Mouse (Mus musculus) heart, embryonic 10.5 days (tissue): ENCODE results near the gene Drd3. TPM values are rescaled to one million over a fixed set of nuclear protein-coding genes. Genes with fewer than 3 reads are reported as not detected.
A peak's percentile ranks its signal among the peaks of the same experiment; 100 is the strongest.

Experiments used
- DNase-seq: peaks from one replicate; pipeline ENCODE4 v3.0.0-alpha.2; 2017; ENCODE audit warnings: low spot score
- H3K27ac ChIP-seq: fragments of 300-500 bp; sonication (generic); 2 replicates; pipeline ENCODE4 v1.5.1; 2016; ENCODE audit warnings: mild to moderate bottlenecking
- H3K27me3 ChIP-seq: fragments of 300-500 bp; sonication (generic); 2 replicates; pipeline ENCODE4 v1.6.1; 2016; ENCODE audit warnings: mild to moderate bottlenecking; ENCODE audit not compliant: poor library complexity, insufficient read depth, severe bottlenecking
- H3K36me3 ChIP-seq: fragments of 300-500 bp; sonication (generic); 2 replicates; pipeline ENCODE4 v1.6.1; 2016; ENCODE audit warnings: mild to moderate bottlenecking, moderate library complexity
- H3K4me1 ChIP-seq: fragments of 300-500 bp; sonication (generic); 2 replicates; pipeline ENCODE4 v1.6.1; 2016; ENCODE audit warnings: mild to moderate bottlenecking
- H3K4me3 ChIP-seq: fragments of 300-500 bp; sonication (generic); 2 replicates; pipeline ENCODE4 v1.5.1; 2016; ENCODE audit warnings: mild to moderate bottlenecking, moderate library complexity
- H3K9me3 ChIP-seq: fragments of 300-500 bp; sonication (generic); 2 replicates; pipeline ENCODE4 v1.6.1; 2016; ENCODE audit warnings: mild to moderate bottlenecking, moderate library complexity
- WGBS: fragments of 180-500 bp; shearing (Covaris S2); methylation state at CpG from one replicate; pipeline ENCODE4 v1.1.7; 2016; 5-methylcytosine and 5-hydroxymethylcytosine counted together
- polyA plus RNA-seq: library from polyadenylated mRNA; unstranded; fragments of >200 nt; fragmentation: Nextera tagmentation; extraction: Ambion mirVana; gene quantifications from 2 replicates; pipeline ENCODE4 v1.2.1, GENCODE M21; 2016

The Drd3 gene
- not detected in 2 replicates for polyA plus RNA-seq

- Histone ChIP-seq H3K36me3 (no peaks in the 10 kb centered on the region), H3K27me3 (no peaks in the 10 kb centered on the region), H3K9me3 (no peaks in the 10 kb centered on the region), H3K4me3 (no peak within 1 kb of the TSS), H3K27ac (no peak within 1 kb of the TSS), H3K4me1 (peaks cover 10% of the 10 kb centered on the region)
- DNase-seq = no peak
- WGBS = 4% methylated on average over 7 of the region's 7 CpGs
Measured at GRCm38 (mm10) chr16:43753751-43754150, at the start of gene Drd3. TSS of gene Drd3 (plus strand) at chr16:43754026.

DNA sequence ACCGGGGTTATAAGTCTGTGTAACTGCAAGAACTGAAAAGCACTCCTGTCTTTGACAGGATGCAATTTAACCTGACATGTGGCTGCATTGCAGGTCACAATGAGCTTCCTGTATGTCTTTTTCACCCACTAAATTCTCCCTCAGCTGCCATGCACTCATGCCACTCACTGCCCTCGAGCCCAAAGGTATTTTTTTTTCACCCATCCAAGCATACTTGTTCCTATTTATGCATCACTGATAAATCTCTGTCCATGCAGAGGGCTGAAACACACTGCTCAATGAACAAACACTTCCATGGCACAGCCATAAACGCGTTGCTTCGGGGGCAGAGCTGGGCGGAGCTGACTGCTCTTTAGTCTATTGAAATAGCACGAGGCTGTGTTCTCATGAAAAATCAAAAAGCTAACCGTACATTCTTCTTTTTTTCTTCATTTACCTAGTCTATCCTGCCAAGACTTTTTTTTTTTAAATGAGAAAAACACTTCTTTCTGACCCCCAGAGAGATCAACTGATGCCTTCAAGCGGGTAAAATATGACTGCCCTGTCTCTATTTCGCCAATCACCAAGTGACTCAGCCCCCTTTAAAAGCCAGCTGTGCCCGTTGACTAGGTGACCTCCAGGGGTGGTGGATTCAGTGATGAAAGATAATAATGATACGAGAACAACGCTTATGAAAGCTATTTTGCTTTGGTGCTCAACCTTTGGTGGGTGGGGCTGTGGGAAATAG is 45.3 kb upstream of the Drd3 start:
- Histone ChIP-seq H3K36me3 (no peaks in the 10 kb centered on the region), H3K4me3 (no peak overlapping the region), H3K4me1 (peaks cover 19% of the 10 kb centered on the region), H3K27me3 (no peaks in the 10 kb centered on the region), H3K9me3 (no peaks in the 10 kb centered on the region), H3K27ac (0 out of 2 replicates have a peak overlapping the region, but pooled peaks have one; percentile 17)
- DNase-seq = no peak
- 65% methylated on average over 13 of the region's 13 CpGs for WGBS

DNA sequence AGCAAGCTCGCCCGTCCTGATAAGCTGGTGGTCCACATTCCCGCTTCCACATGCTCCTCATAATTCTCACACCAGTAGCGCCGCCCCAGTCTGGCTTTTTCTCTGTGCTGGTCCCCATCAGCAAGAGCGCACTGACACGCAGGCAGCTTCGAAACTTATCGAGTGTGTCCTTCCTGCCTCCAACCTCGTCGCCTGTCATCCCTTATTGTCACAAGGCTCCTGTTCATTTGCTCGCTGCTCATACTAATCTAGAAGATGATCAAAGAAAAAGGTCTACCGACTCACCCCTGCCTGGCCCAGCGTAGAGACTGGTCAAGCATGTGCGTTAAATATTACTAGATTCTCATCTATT is 44.8 kb upstream of the Drd3 start:
- peak overlapping the region; percentile 17; the same call in 1 of the 2 replicates for H3K27ac ChIP-seq
- no peaks in the 10 kb centered on the region for H3K9me3 ChIP-seq
- H3K36me3 ChIP-seq = no peaks in the 10 kb centered on the region
- peaks cover 19% of the 10 kb centered on the region for H3K4me1 ChIP-seq
- no peak for DNase-seq
- H3K27me3 ChIP-seq = no peaks in the 10 kb centered on the region
- no peak overlapping the region for H3K4me3 ChIP-seq
- 48% methylated on average over 15 of the region's 15 CpGs for WGBS

- 50% methylated on average over 9 of the region's 9 CpGs for WGBS
- Histone ChIP-seq H3K36me3 (no peaks in the 10 kb centered on the region), H3K4me3 (no peak overlapping the region)
Measured at GRCm38 (mm10) chr16:43709432-43710133, 44.2 kb upstream of the Drd3 start.

DNA sequence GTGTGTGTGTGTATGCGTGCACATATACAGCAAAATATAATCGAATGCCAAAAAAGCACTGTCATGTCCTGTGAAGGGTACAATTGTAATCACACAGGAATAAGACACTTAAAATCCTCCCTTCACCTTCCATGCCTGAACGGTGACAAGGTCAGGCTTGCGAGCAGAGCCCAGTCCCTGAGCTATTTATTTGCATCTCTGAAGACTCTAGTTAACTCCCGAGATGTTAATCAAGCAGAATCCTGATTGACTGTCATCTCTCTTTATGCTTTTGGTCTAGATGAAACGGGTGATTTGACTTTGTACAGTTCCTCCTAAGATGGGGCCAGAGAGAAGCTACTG is 43.7 kb upstream of the Drd3 start:
- H3K4me1 ChIP-seq = peaks cover 19% of the 10 kb centered on the region
- 63% methylated on average over 6 of the region's 6 CpGs for WGBS
- no peaks in the 10 kb centered on the region for H3K27me3 ChIP-seq
- H3K4me3 ChIP-seq = no peak overlapping the region
- H3K36me3 ChIP-seq = no peaks in the 10 kb centered on the region
- no peak for DNase-seq
- H3K27ac ChIP-seq = no peak overlapping the region
- H3K9me3 ChIP-seq = no peaks in the 10 kb centered on the region

More at GRCm38 (mm10) chr16:43709432-43710133, 44.2 kb upstream of the Drd3 start:
- Histone ChIP-seq H3K4me1 (peaks cover 19% of the 10 kb centered on the region), H3K9me3 (no peaks in the 10 kb centered on the region), H3K27ac (0 out of 2 replicates have a peak overlapping the region, but pooled peaks have one; percentile 17), H3K27me3 (no peaks in the 10 kb centered on the region)
- DNase-seq = no peak

- Histone ChIP-seq H3K9me3 (no peaks in the 10 kb centered on the region), H3K36me3 (no peaks in the 10 kb centered on the region), H3K27me3 (no peaks in the 10 kb centered on the region), H3K27ac (no peak overlapping the region), H3K4me1 (peaks cover 19% of the 10 kb centered on the region), H3K4me3 (no peak overlapping the region)
- no peak for DNase-seq
- 71% methylated on average over 11 of the region's 11 CpGs for whole genome bisulfite sequencing
Measured at GRCm38 (mm10) chr16:43710651-43711050, 43.2 kb upstream of the Drd3 start.

DNA sequence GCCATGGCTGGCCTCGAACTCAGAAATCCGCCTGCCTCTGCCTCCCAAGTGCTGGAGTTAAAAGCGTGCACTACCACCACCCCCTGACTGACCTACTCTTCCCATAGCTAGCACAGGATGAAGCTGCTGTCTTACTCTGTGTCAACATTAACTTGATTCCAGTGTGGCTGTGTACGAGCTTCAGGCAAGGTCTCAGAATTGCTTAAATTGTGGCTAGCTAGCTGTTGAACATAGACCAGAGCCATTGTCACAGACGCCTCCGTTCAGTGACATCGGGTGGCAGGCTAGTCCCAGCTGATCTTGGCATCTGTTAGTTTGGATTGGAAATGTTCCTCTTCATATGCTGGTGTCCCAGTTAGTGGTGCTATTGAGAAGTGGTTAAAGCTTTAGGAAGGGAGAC is 42.5 kb upstream of the Drd3 start:
- WGBS = 89% methylated on average over 7 of the region's 7 CpGs
- no peaks in the 10 kb centered on the region for H3K27me3 ChIP-seq
- no peak for DNase-seq
- no peaks in the 10 kb centered on the region for H3K36me3 ChIP-seq
- no peaks in the 10 kb centered on the region for H3K9me3 ChIP-seq
- H3K4me1 ChIP-seq = peaks cover 19% of the 10 kb centered on the region
- H3K4me3 ChIP-seq = no peak overlapping the region
- no peak overlapping the region for H3K27ac ChIP-seq

DNA sequence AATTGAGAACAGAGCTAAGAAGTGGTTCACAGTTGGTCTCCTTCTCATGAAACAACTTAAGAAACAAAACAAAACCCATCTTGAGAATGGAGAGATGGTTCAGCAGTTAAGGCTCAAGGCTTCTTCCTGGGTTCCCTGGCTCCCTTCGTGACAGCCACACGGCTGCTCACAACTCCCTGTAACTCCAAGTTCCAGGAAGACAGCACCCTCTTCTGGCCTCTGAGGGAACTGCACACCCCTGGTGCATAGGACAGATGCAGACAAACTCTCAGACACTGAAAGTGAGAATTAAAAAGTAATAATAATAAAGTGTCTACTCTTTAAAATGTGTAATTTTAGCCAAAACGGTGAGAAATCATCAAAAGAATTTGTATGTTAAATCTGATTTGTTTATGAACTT is 29.4 kb upstream of the Drd3 start:
- H3K4me3 ChIP-seq = no peak overlapping the region
- 69% methylated on average over 3 of the region's 3 CpGs for WGBS
- H3K4me1 ChIP-seq = 0 out of 2 replicates have a peak, but pooled peaks cover under 1% of the 10 kb centered on the region
- no peak for DNase-seq
- no peaks in the 10 kb centered on the region for H3K27me3 ChIP-seq
- peaks cover 2% of the 10 kb centered on the region; the same call in 1 of the 2 replicates for H3K36me3 ChIP-seq
- no peak overlapping the region for H3K27ac ChIP-seq
- no peaks in the 10 kb centered on the region for H3K9me3 ChIP-seq

DNA sequence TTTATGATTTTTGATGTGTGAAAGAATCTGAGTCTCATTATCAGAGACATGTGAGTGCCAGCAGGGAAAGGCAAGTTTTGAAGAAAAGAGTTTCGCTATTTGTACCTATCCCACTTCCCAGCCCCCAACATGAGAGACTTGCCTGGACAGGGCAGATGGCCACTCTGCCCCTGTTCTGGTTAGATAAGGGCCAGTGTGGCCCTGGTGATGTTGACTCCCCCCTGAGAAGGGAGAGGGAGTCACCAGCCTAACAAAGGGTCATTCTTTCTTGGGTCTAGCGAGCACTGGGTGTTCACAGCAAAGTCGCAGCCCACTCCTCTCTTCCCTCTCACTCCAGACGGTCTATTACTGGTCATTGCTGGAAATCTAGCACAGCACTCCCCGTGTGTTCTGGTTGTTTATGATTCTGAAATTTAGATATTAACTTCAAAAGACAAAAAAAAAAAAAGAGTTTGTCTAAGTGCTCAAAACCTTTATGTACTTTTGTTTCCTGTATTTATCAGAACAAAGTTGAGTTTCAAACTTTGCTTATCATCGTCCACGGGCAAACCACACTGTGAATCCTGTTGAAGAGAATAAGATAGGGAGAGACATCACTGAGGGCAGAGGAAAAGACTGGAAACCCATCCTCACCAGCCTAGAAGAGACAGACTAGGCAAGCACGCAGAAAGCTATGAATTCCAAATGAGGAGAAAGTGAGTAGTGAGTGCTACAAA is 24.2 kb upstream of the Drd3 start:
- H3K9me3 ChIP-seq = no peaks in the 10 kb centered on the region
- no peak overlapping the region for H3K4me3 ChIP-seq
- peaks cover 11% of the 10 kb centered on the region for H3K4me1 ChIP-seq

GRCm38 (mm10) chr16:43730281-43730680 is 23.5 kb upstream of the Drd3 start:
- Histone ChIP-seq H3K36me3 (no peaks in the 10 kb centered on the region), H3K9me3 (no peaks in the 10 kb centered on the region), H3K4me3 (no peak overlapping the region), H3K4me1 (peaks cover 11% of the 10 kb centered on the region), H3K27ac (peak overlapping the region; percentile 42; the same call in 1 of the 2 replicates), H3K27me3 (no peaks in the 10 kb centered on the region)
- DNase-seq = no peak
- 64% methylated on average over 4 of the region's 4 CpGs for WGBS

More for the DNA sequence above, 24.2 kb upstream of the Drd3 start:
- peak overlapping the region; percentile 42; the same call in 1 of the 2 replicates for H3K27ac ChIP-seq
- no peaks in the 10 kb centered on the region for H3K27me3 ChIP-seq
- no peaks in the 10 kb centered on the region for H3K36me3 ChIP-seq
- WGBS = 69% methylated on average over 8 of the region's 8 CpGs
- no peak for DNase-seq

DNA sequence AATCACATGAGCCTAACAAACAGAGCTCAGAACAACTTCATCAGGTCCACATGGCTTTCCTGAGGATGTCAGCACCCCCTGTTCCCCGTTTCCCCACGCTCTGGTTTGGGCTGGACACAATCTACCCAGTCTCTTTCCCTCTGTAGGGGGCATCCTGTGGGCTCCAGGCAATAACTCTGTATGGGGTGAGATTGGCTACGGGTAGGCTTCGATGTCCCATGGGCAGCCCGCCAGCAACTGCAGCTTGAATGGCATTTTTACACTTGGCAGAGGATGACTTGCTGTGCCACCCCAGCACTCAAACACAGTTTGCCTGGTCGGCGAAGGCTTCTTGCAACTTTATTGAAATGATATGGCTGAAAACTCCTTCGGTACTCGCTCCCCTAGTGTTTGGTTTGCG is 21.3 kb upstream of the Drd3 start:
- no peaks in the 10 kb centered on the region for H3K9me3 ChIP-seq
- peaks cover 11% of the 10 kb centered on the region for H3K4me1 ChIP-seq
- H3K36me3 ChIP-seq = no peaks in the 10 kb centered on the region
- DNase-seq = no peak
- H3K27me3 ChIP-seq = no peaks in the 10 kb centered on the region
- no peak overlapping the region for H3K27ac ChIP-seq
- H3K4me3 ChIP-seq = no peak overlapping the region
- WGBS = 92% methylated on average over 10 of the region's 10 CpGs

GRCm38 (mm10) chr16:43732900-43733299 is 20.9 kb upstream of the Drd3 start:
- DNase-seq = no peak
- WGBS = 83% methylated on average over 5 of the region's 5 CpGs
- H3K27ac ChIP-seq = no peak overlapping the region
- no peaks in the 10 kb centered on the region for H3K9me3 ChIP-seq
- no peaks in the 10 kb centered on the region for H3K36me3 ChIP-seq
- H3K27me3 ChIP-seq = no peaks in the 10 kb centered on the region
- H3K4me3 ChIP-seq = no peak overlapping the region
- H3K4me1 ChIP-seq = peaks cover 11% of the 10 kb centered on the region

GRCm38 (mm10) chr16:43737933-43738332 is 15.9 kb upstream of the Drd3 start:
- Histone ChIP-seq H3K4me1 (no peaks in the 10 kb centered on the region), H3K27me3 (no peaks in the 10 kb centered on the region), H3K36me3 (no peaks in the 10 kb centered on the region), H3K27ac (no peak overlapping the region), H3K4me3 (no peak overlapping the region), H3K9me3 (no peaks in the 10 kb centered on the region)
- WGBS = 70% methylated on average over 4 of the region's 4 CpGs
- no peak for DNase-seq
